Mouse (Mus musculus) megakaryocyte progenitor cell, adult 5-6 weeks (primary cell): ENCODE measurements around the gene Kif2c. TPM values are rescaled to one million over a fixed set of nuclear protein-coding genes. Genes with fewer than 3 reads are reported as not detected.
A peak's percentile ranks its signal among the peaks of the same experiment; 100 is the strongest.
"Not testable (repeated sequence)": the region's sequence is repeated elsewhere in the genome, so short reads cannot be mapped to it uniquely, and the experiment has no call there.

Experiments
- ATAC-seq: replicated peaks from 2 replicates; pipeline ENCODE4 v1.8.0; 2016; ENCODE audit warnings: mild to moderate bottlenecking, moderate TSS enrichment, inconsistent platforms; ENCODE audit not compliant: poor library complexity
- total RNA-seq, 2 experiments: library from RNA; stranded (forward) in 1 of 2; stranded (reverse) in 1 of 2; fragments of 157-497, 149-512 nt in 1 of 2; fragments of 200-1000 nt in 1 of 2; gene quantifications; 2 replicates each; pipeline versions ENCODE4 v1.2.3 to v1.2.4; 2015 to 2017

Kif2c gene
- total RNA-seq, 2 experiments from 2014 or later: 33.3 to 45.9 TPM

GRCm38 (mm10) chr4:117189382-117189855 lies 7.0 kb upstream of the Kif2c start:
- peak; percentile 65 for ATAC-seq

- no peak for ATAC-seq
Measured at GRCm38 (mm10) chr4:117188969-117189368, 6.5 kb upstream of the Kif2c start.

GRCm38 (mm10) chr4:117182759-117183096 lies 289 bp upstream of the Kif2c start:
- not testable (repeated sequence) for ATAC-seq

- ATAC-seq: no peak
Measured at GRCm38 (mm10) chr4:117169936-117170335, 12.5 kb downstream of the Kif2c start.

- no peak for ATAC-seq
Measured at GRCm38 (mm10) chr4:117161183-117161582, 21.3 kb downstream of the Kif2c start.

GRCm38 (mm10) chr4:117159666-117160065 lies 22.8 kb downstream of the Kif2c start:
- ATAC-seq: no peak

GRCm38 (mm10) chr4:117156372-117156771 lies 26.1 kb downstream of the Kif2c start:
- ATAC-seq: no peak

- peak; percentile 89 for ATAC-seq
Measured at GRCm38 (mm10) chr4:117155792-117156355, 26.6 kb downstream of the Kif2c start, which contains the start of gene Rps8. TSS of gene Rps8 (minus strand) at chr4:117156243.

GRCm38 (mm10) chr4:117155020-117155791 lies 27.2 kb downstream of the Kif2c start:
- no peak for ATAC-seq

GRCm38 (mm10) chr4:117152714-117153113 lies 29.7 kb downstream of the Kif2c start:
- no peak for ATAC-seq

- no peak for ATAC-seq
Measured at GRCm38 (mm10) chr4:117151416-117151815, 31.0 kb downstream of the Kif2c start.

- ATAC-seq: no peak
Measured at GRCm38 (mm10) chr4:117150212-117150733, 32.2 kb downstream of the Kif2c start.

- no peak for ATAC-seq
Measured at GRCm38 (mm10) chr4:117149291-117150211, 32.9 kb downstream of the Kif2c start.

- no peak for ATAC-seq
Measured at GRCm38 (mm10) chr4:117148815-117149214, 33.6 kb downstream of the Kif2c start.

- no peak for ATAC-seq
Measured at GRCm38 (mm10) chr4:117148047-117148713, 34.3 kb downstream of the Kif2c start.

GRCm38 (mm10) chr4:117146176-117146575 lies 36.3 kb downstream of the Kif2c start:
- ATAC-seq: peak; percentile 82

GRCm38 (mm10) chr4:117145248-117145647 lies 37.2 kb downstream of the Kif2c start:
- ATAC-seq: no peak

GRCm38 (mm10) chr4:117143023-117143422 lies 39.4 kb downstream of the Kif2c start:
- ATAC-seq: no peak

- ATAC-seq: no peak
Measured at GRCm38 (mm10) chr4:117140613-117141012, 41.8 kb downstream of the Kif2c start.

GRCm38 (mm10) chr4:117139217-117139612 lies 43.2 kb downstream of the Kif2c start:
- peak; percentile 67 for ATAC-seq
